Mouse (Mus musculus): ENCODE measurements around the gene Gm7247. TPM values are rescaled to one million over a fixed set of nuclear protein-coding genes. Genes with fewer than 3 reads are reported as not detected.
"Not testable (repeated sequence)": the region's sequence is repeated elsewhere in the genome, so short reads cannot be mapped to it uniquely, and the experiment has no call there.

The Gm7247 gene
- polyA plus RNA-seq, 1 experiment from 2014 or later: not detected

DNA sequence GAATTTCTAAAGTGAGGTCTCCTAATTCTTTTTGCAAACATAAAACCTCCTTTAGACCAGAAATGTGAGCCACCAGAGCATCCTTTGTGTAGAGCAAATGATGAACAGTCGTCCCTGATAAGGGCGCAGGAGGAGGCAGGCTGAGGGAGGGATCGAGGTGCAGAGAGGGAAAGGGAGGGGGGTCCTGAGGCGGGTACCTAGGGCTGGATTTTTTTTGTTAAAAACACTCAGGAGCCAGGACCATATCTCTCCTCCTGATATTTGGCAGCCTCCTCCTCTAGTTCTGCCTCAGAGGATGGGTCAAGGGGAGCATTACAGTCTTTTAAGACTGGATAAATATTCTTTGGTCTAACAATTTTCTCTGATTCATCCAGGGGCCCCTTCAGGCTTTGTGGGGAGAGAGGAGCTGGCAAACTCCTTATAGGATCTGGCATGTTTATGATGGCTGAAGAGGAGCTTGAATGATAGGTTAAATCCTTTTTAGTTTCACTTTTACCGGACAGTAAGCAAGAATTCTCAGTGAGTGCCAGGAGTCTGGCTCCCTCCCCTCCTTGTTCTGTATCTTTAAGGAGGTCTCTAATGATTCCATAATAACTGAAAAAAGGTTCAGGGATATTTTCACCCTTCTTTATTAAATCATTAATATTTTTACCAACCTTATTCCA, 120.6 kb downstream of the Gm7247 start:
- no peak overlapping the region for H3K4me3 ChIP-seq (replicated peaks; ENCODE audit: low read length)
- ATAC-seq (ENCODE audit: low FRiP score): no peak
- WGBS: 82% methylated on average over 5 of the region's 5 CpGs

DNA sequence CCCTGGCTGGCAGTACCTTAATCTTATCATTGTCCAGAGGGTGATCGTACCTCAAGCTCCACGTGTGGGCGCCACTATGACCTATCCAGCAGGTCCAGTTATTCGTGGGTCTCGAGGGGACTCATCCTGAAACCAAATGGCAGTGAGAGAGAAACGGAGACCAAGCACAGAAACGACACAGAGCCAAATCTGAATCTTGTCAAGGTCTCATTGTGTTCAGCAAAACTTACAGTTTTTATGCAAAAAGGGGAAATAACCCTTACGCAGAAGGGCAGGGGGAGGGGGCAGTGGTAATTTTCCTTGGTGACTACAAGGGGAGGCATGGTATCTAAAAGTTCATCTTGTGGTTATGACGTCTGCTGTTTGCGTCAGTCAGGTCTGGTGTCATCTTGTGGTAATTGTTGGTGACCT, 121.4 kb downstream of the Gm7247 start:
- H3K27ac ChIP-seq; H3K9me3 ChIP-seq (ENCODE audit: control insufficient read depth, low read length); ATAC-seq (ENCODE audit: low FRiP score); H3K9ac ChIP-seq; H3K4me1 ChIP-seq (replicated peaks; ENCODE audit: control insufficient read depth, insufficient read depth, low read length); H3K36me3 ChIP-seq (replicated peaks; ENCODE audit: control insufficient read depth, insufficient read depth); H3K4me3 ChIP-seq (replicated peaks; ENCODE audit: low read length); H3K27me3 ChIP-seq (ENCODE audit: control insufficient read depth, insufficient read depth, low read length); H3K4me2 ChIP-seq (replicated peaks); DNase-seq (ENCODE audit: low spot score): not testable (repeated sequence)
- WGBS: 87% methylated on average over 10 of the region's 10 CpGs

More for the DNA sequence above, 120.6 kb downstream of the Gm7247 start:
- Histone ChIP-seq H3K9ac (no peak overlapping the region), H3K9me3 (ENCODE audit: control insufficient read depth, low read length) (no peaks in the 10 kb centered on the region), H3K4me1 (replicated peaks; ENCODE audit: control insufficient read depth, insufficient read depth, low read length) (no peaks in the 10 kb centered on the region), H3K36me3 (replicated peaks; ENCODE audit: control insufficient read depth, insufficient read depth) (no peaks in the 10 kb centered on the region), H3K4me2 (replicated peaks) (no peak overlapping the region), H3K27ac (no peak overlapping the region), H3K27me3 (ENCODE audit: control insufficient read depth, insufficient read depth, low read length) (no peaks in the 10 kb centered on the region)
- DNase-seq (ENCODE audit: low spot score): no peak

DNA sequence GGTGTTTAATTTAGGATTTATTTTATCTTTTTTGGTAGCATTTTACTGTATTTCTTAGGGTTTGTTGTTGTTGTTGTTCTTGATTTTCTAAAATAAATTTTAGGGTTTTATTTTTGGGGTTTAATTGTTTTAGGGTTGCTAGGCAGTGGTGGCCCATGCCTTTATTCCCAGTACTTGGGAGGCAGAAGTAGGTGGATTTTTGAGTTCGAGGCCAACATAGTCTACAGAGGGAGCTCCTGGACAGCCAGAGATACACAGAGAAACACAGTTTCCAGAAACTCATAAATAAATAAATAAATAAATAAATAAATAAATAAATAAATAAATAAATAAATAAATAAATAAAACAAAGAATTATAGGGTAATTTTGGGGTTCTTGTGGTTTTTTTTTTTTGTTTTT, 122.1 kb downstream of the Gm7247 start:
- Histone ChIP-seq H3K4me3 (replicated peaks; ENCODE audit: low read length) (no peak overlapping the region), H3K27me3 (ENCODE audit: control insufficient read depth, insufficient read depth, low read length) (no peaks in the 10 kb centered on the region), H3K36me3 (replicated peaks; ENCODE audit: control insufficient read depth, insufficient read depth) (no peaks in the 10 kb centered on the region), H3K9me3 (ENCODE audit: control insufficient read depth, low read length) (no peaks in the 10 kb centered on the region), H3K4me1 (replicated peaks; ENCODE audit: control insufficient read depth, insufficient read depth, low read length) (no peaks in the 10 kb centered on the region), H3K4me2 (replicated peaks) (no peak overlapping the region), H3K9ac (no peak overlapping the region), H3K27ac (no peak overlapping the region)
- WGBS: 94% methylated on average over 1 of the region's 1 CpGs
- DNase-seq (ENCODE audit: low spot score) (no peak), ATAC-seq (ENCODE audit: low FRiP score) (no peak)

DNA sequence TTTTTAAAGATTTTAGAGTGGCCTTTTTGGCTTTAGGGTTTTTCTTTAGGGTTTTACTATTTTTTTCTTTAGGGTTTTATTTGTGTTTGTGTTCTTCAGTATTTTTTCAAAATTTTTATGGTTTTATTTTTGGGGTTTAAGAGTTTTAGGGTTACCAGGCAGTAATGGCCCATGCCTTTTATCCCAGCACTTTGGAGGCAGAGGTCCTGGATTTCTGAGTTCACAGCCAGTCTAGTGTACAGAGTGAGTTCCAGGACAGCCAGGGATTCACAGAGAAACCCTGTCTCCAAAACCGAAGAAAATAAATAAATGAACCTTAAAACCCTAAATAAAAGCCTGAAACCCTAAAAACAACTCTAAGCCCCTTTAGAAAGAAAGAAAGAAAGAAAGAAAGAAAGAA, 124.6 kb downstream of the Gm7247 start:
- Histone ChIP-seq H3K27ac (no peak overlapping the region), H3K36me3 (replicated peaks; ENCODE audit: control insufficient read depth, insufficient read depth) (no peaks in the 10 kb centered on the region), H3K4me2 (replicated peaks) (no peak overlapping the region), H3K4me1 (replicated peaks; ENCODE audit: control insufficient read depth, insufficient read depth, low read length) (no peaks in the 10 kb centered on the region), H3K4me3 (replicated peaks; ENCODE audit: low read length) (no peak overlapping the region), H3K9ac (no peak overlapping the region), H3K27me3 (ENCODE audit: control insufficient read depth, insufficient read depth, low read length) (no peaks in the 10 kb centered on the region), H3K9me3 (ENCODE audit: control insufficient read depth, low read length) (no peaks in the 10 kb centered on the region)
- ATAC-seq (ENCODE audit: low FRiP score) (no peak), DNase-seq (ENCODE audit: low spot score) (no peak)
- 82% methylated on average over 1 of the region's 1 CpGs for WGBS

DNA sequence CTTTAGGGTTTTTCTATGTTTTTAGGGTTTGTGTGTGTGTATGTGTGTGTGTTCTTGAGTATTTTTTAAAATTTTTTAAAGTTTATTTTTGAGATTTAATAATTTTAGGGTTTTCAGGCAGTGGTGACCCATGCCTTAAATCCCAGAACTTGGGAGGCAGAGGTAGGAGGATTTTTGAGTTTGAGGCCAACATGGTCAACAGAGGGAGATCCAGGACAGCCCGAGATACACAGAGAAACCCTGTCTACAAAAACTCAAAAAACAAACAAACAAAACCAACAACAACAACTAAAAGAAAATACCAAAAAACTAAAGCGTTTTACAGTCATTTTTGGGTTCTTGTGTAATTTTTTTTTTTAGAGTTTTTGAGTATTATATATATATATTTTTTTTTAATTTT, 134.2 kb downstream of the Gm7247 start:
- Histone ChIP-seq H3K27me3 (ENCODE audit: control insufficient read depth, insufficient read depth, low read length) (no peaks in the 10 kb centered on the region), H3K4me3 (replicated peaks; ENCODE audit: low read length) (no peak overlapping the region), H3K9ac (no peak overlapping the region), H3K36me3 (replicated peaks; ENCODE audit: control insufficient read depth, insufficient read depth) (no peaks in the 10 kb centered on the region), H3K4me2 (replicated peaks) (no peak overlapping the region), H3K9me3 (ENCODE audit: control insufficient read depth, low read length) (no peaks in the 10 kb centered on the region), H3K4me1 (replicated peaks; ENCODE audit: control insufficient read depth, insufficient read depth, low read length) (no peaks in the 10 kb centered on the region), H3K27ac (no peak overlapping the region)
- 90% methylated on average over 2 of the region's 2 CpGs for WGBS
- DNase-seq (ENCODE audit: low spot score): no peak
- ATAC-seq (ENCODE audit: low FRiP score): no peak

DNA sequence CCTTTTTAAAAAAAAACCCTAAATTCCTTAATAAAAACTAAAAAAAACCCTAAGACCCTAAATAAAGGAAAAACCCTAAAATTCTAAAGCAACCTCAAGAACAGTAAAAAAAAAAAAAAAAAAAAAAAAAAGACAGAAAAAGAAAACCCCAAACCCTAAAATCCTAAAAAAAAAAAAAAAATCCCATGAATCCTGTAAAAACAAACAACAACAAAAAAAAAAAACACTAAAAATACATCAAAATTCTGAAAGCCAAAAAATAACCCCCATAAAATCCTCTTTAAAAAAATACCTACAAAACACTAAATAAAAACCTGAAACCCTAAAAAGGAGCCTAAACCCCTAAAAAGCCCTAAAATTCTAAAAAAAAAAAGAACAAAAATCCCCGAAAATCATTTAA, 135.4 kb downstream of the Gm7247 start:
- no peaks in the 10 kb centered on the region for H3K4me1 ChIP-seq (replicated peaks; ENCODE audit: control insufficient read depth, insufficient read depth, low read length)
- ATAC-seq (ENCODE audit: low FRiP score) (no peak), DNase-seq (ENCODE audit: low spot score) (peak; percentile 37)
- no peaks in the 10 kb centered on the region for H3K9me3 ChIP-seq (ENCODE audit: control insufficient read depth, low read length)
- no peaks in the 10 kb centered on the region for H3K36me3 ChIP-seq (replicated peaks; ENCODE audit: control insufficient read depth, insufficient read depth)
- no peak overlapping the region for H3K4me3 ChIP-seq (replicated peaks; ENCODE audit: low read length)
- no peaks in the 10 kb centered on the region for H3K27me3 ChIP-seq (ENCODE audit: control insufficient read depth, insufficient read depth, low read length)
- H3K4me2 ChIP-seq (replicated peaks): no peak overlapping the region
- H3K9ac ChIP-seq: no peak overlapping the region
- H3K27ac ChIP-seq: no peak overlapping the region
- WGBS: 94% methylated on average over 1 of the region's 1 CpGs

DNA sequence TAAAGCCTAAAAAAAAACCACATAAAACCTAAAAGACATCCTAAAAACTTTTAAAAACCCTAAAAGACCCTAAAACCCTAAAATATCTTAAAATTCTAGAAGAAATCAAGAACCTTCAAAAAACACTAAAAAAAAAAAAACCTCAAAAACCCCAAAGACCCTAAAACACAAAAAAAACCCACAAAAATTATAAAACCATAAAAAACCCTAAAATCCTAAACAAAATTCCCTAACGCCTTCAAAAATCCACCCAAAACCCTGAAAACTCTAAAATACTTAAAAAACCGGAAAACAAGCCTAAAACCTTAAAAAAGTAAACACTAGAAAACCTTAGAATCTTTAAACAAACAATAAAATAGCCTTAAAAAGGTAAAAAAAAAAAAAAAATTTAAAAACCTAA, 136.4 kb downstream of the Gm7247 start:
- no peak overlapping the region for H3K27ac ChIP-seq
- H3K36me3 ChIP-seq (replicated peaks; ENCODE audit: control insufficient read depth, insufficient read depth): no peaks in the 10 kb centered on the region
- no peaks in the 10 kb centered on the region for H3K4me1 ChIP-seq (replicated peaks; ENCODE audit: control insufficient read depth, insufficient read depth, low read length)
- H3K4me3 ChIP-seq (replicated peaks; ENCODE audit: low read length): no peak overlapping the region
- WGBS: 94% methylated on average over 2 of the region's 2 CpGs
- H3K27me3 ChIP-seq (ENCODE audit: control insufficient read depth, insufficient read depth, low read length): no peaks in the 10 kb centered on the region
- no peak overlapping the region for H3K9ac ChIP-seq
- H3K4me2 ChIP-seq (replicated peaks): no peak overlapping the region
- ATAC-seq (ENCODE audit: low FRiP score): no peak
- no peaks in the 10 kb centered on the region for H3K9me3 ChIP-seq (ENCODE audit: control insufficient read depth, low read length)
- DNase-seq (ENCODE audit: low spot score): no peak

DNA sequence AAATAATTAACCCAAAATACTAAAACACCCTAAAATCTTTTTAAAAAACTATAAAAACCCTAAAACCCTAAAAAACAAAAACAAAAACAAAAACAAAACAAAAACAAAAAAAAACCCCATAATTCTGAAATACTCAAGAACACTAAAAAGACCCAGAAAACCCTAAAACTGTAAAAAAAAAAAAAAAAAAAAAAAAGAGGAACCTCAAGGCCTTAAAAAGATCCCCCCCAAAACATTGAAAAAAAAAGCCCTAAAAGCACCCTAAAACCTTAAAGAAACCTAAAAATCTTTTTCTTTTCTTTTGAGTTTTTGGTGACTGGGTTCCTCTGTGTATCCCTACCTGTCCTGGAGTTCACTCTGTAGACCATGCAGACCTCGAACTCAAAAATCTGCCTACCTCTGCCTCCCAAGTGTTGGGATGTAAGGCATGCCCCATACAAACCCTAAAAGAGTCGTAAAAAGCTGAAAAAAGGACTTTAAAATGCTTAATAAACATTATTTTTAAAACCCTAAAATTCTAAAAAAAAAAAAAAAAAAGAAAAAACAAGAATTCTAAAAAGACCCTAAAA, 138.2 kb downstream of the Gm7247 start:
- Histone ChIP-seq H3K27ac (no peak overlapping the region), H3K4me3 (replicated peaks; ENCODE audit: low read length) (no peak overlapping the region), H3K4me1 (replicated peaks; ENCODE audit: control insufficient read depth, insufficient read depth, low read length) (no peaks in the 10 kb centered on the region), H3K9me3 (ENCODE audit: control insufficient read depth, low read length) (no peaks in the 10 kb centered on the region), H3K9ac (no peak overlapping the region), H3K36me3 (replicated peaks; ENCODE audit: control insufficient read depth, insufficient read depth) (no peaks in the 10 kb centered on the region), H3K27me3 (ENCODE audit: control insufficient read depth, insufficient read depth, low read length) (no peaks in the 10 kb centered on the region), H3K4me2 (replicated peaks) (no peak overlapping the region)
- WGBS: 87% methylated on average over 2 of the region's 2 CpGs
- ATAC-seq (ENCODE audit: low FRiP score): no peak
- no peak for DNase-seq (ENCODE audit: low spot score)

DNA sequence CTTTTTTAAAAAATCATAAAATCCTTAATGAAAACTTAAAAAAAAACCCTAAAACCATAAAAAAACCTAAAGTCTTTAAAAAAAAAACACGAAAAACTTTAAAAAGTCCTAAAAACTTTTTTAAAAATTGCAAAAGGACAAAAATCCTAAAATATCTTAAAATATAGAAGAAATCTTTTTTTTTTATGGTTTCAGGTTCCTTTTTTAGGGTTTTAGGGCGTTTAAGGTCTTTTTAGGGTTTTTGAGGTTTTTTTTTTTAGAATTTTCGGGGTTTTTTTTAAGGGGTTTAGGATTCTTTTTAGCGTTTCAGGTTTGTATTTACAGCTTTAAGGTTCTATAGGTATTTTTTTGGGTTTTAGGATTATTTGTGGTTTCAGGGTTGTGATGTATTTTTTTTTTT, 138.9 kb downstream of the Gm7247 start:
- DNase-seq (ENCODE audit: low spot score) (no peak), ATAC-seq (ENCODE audit: low FRiP score) (no peak)
- no peaks in the 10 kb centered on the region for H3K9me3 ChIP-seq (ENCODE audit: control insufficient read depth, low read length)
- 92% methylated on average over 4 of the region's 4 CpGs for WGBS
- no peak overlapping the region for H3K27ac ChIP-seq
- H3K27me3 ChIP-seq (ENCODE audit: control insufficient read depth, insufficient read depth, low read length): no peaks in the 10 kb centered on the region
- no peak overlapping the region for H3K9ac ChIP-seq
- H3K4me2 ChIP-seq (replicated peaks): no peak overlapping the region
- no peaks in the 10 kb centered on the region for H3K36me3 ChIP-seq (replicated peaks; ENCODE audit: control insufficient read depth, insufficient read depth)
- no peaks in the 10 kb centered on the region for H3K4me1 ChIP-seq (replicated peaks; ENCODE audit: control insufficient read depth, insufficient read depth, low read length)
- H3K4me3 ChIP-seq (replicated peaks; ENCODE audit: low read length): no peak overlapping the region

DNA sequence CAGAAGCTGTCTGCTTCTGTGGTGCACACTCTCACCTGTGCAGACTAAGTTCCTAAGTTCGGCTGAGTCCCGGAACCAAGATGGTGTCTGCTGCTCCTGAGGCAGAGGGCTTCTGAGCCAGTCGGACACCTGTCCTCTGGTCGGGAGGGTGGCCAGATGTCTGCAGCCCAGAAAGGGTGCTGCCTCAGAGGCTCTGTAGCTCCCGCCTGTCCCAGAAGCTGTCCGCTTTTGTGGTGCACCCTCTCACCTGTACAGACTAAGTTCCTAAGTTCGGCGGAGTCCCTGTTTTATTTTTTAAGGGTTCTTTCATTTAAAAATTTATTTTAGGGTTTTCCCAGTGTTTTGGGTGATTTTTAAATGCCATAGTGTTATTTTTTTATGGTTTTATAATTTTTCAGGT, 145.9 kb downstream of the Gm7247 start:
- no peak overlapping the region for H3K4me2 ChIP-seq (replicated peaks)
- no peaks in the 10 kb centered on the region for H3K27me3 ChIP-seq (ENCODE audit: control insufficient read depth, insufficient read depth, low read length)
- H3K4me3 ChIP-seq (replicated peaks; ENCODE audit: low read length): no peak overlapping the region
- DNase-seq (ENCODE audit: low spot score) (no peak), ATAC-seq (ENCODE audit: low FRiP score) (no peak)
- no peaks in the 10 kb centered on the region for H3K9me3 ChIP-seq (ENCODE audit: control insufficient read depth, low read length)
- WGBS: 98% methylated on average over 8 of the region's 8 CpGs
- H3K9ac ChIP-seq: no peak overlapping the region
- no peak overlapping the region for H3K27ac ChIP-seq
- H3K4me1 ChIP-seq (replicated peaks; ENCODE audit: control insufficient read depth, insufficient read depth, low read length): no peaks in the 10 kb centered on the region
- no peaks in the 10 kb centered on the region for H3K36me3 ChIP-seq (replicated peaks; ENCODE audit: control insufficient read depth, insufficient read depth)
